Mouse (Mus musculus) thymus, postnatal 0 days (tissue): ENCODE data around the gene Clec11a. TPM values are rescaled to one million over a fixed set of nuclear protein-coding genes. Genes with fewer than 3 reads are reported as not detected.

Experiments
- DNase-seq: peaks from one replicate; pipeline ENCODE4 v3.0.0-alpha.2; 2015; ENCODE audit warnings: low spot score
- polyA plus RNA-seq: library from polyadenylated mRNA; unstranded; fragments of >200 nt; fragmentation: Nextera tagmentation; extraction: Ambion mirVana; gene quantifications from 2 replicates; pipeline ENCODE4 v1.2.1, GENCODE M21; 2015

Gene Clec11a
- 3.7 and 4.0 TPM in 2 replicates for polyA plus RNA-seq

- DNase-seq, result no peak
These were observed at the start of gene Clec11a for GRCm38 (mm10) chr7:44306516-44307240. Gene Clec11a (minus strand): TSS chr7:44306902.

- DNase-seq, result no peak
These were observed 48.7 kb upstream of the Clec11a start for GRCm38 (mm10) chr7:44355411-44355810.

GRCm38 (mm10) chr7:44353601-44354340 lies 47.1 kb upstream of the Clec11a start:
- DNase-seq, result no peak

- DNase-seq, result no peak
These were observed 46.3 kb upstream of the Clec11a start for GRCm38 (mm10) chr7:44352750-44353600.

- no peak for DNase-seq
These were observed 45.4 kb upstream of the Clec11a start for GRCm38 (mm10) chr7:44351881-44352749.

- DNase-seq, result peak; percentile 76
These were observed 44.4 kb upstream of the Clec11a start for GRCm38 (mm10) chr7:44350957-44351711.

GRCm38 (mm10) chr7:44349043-44349442 lies 42.3 kb upstream of the Clec11a start:
- no peak for DNase-seq

- DNase-seq, result no peak
These were observed 37.9 kb upstream of the Clec11a start for GRCm38 (mm10) chr7:44344622-44345021.

GRCm38 (mm10) chr7:44343459-44344015 lies 36.8 kb upstream of the Clec11a start:
- DNase-seq, result no peak

- DNase-seq, result no peak
These were observed 35.0 kb upstream of the Clec11a start for GRCm38 (mm10) chr7:44341714-44342113.

- DNase-seq, result no peak
These were observed 34.4 kb upstream of the Clec11a start for GRCm38 (mm10) chr7:44341119-44341518.

GRCm38 (mm10) chr7:44340226-44340625 lies 33.5 kb upstream of the Clec11a start:
- DNase-seq, result no peak

GRCm38 (mm10) chr7:44337121-44337849 lies 30.6 kb upstream of the Clec11a start:
- DNase-seq, result no peak

GRCm38 (mm10) chr7:44336046-44337021 lies 29.6 kb upstream of the Clec11a start:
- no peak for DNase-seq

GRCm38 (mm10) chr7:44335031-44335878 lies 28.6 kb upstream of the Clec11a start:
- DNase-seq, result no peak

- no peak for DNase-seq
These were observed 27.4 kb upstream of the Clec11a start for GRCm38 (mm10) chr7:44334139-44334538.

GRCm38 (mm10) chr7:44332336-44332735 lies 25.6 kb upstream of the Clec11a start:
- DNase-seq, result no peak
